Mouse (Mus musculus) embryo, embryonic 9.5 days (tissue): ENCODE data around the gene Drd5.

Source experiments
- DNase-seq: peaks from one replicate; pipeline ENCODE4 v3.0.0-alpha.2; 2017; ENCODE audit errors: extremely low spot score

The Drd5 gene

GRCm38 (mm10) chr5:38318966-38319786 lies at the start of gene Drd5:
Drd5 (plus strand) TSS chr5:38319367.
- DNase-seq: peak; percentile 31

GRCm38 (mm10) chr5:38270942-38271341 lies 48.2 kb upstream of the Drd5 start:
- DNase-seq: no peak

- no peak for DNase-seq
Observed at GRCm38 (mm10) chr5:38273831-38274230, 45.3 kb upstream of the Drd5 start.

GRCm38 (mm10) chr5:38275771-38276170 lies 43.4 kb upstream of the Drd5 start, which contains the start of gene Otop1:
Otop1 (plus strand) TSS chr5:38275972.
- no peak for DNase-seq

- peak; percentile 27 for DNase-seq
Observed at GRCm38 (mm10) chr5:38276451-38276850, 42.7 kb upstream of the Drd5 start.

GRCm38 (mm10) chr5:38277098-38277866 lies 41.9 kb upstream of the Drd5 start:
- DNase-seq: peak; percentile 21

- DNase-seq: peak; percentile 27
Observed at GRCm38 (mm10) chr5:38277936-38278600, 41.1 kb upstream of the Drd5 start.

GRCm38 (mm10) chr5:38280075-38280474 lies 39.1 kb upstream of the Drd5 start:
- no peak for DNase-seq

GRCm38 (mm10) chr5:38285724-38286123 lies 33.4 kb upstream of the Drd5 start:
- no peak for DNase-seq

- no peak for DNase-seq
Observed at GRCm38 (mm10) chr5:38288476-38288875, 30.7 kb upstream of the Drd5 start.

- DNase-seq: no peak
Observed at GRCm38 (mm10) chr5:38301761-38302411, 17.3 kb upstream of the Drd5 start.

- DNase-seq: no peak
Observed at GRCm38 (mm10) chr5:38302651-38303050, 16.5 kb upstream of the Drd5 start.

GRCm38 (mm10) chr5:38305241-38305640 lies 13.9 kb upstream of the Drd5 start:
- DNase-seq: no peak

GRCm38 (mm10) chr5:38307255-38308101 lies 11.7 kb upstream of the Drd5 start:
- peak; percentile 91 for DNase-seq

- peak; percentile 48 for DNase-seq
Observed at GRCm38 (mm10) chr5:38308873-38309272, 10.3 kb upstream of the Drd5 start.

GRCm38 (mm10) chr5:38309795-38310194 lies 9.4 kb upstream of the Drd5 start:
- no peak for DNase-seq

- no peak for DNase-seq
Observed at GRCm38 (mm10) chr5:38333381-38333780, 14.2 kb downstream of the Drd5 start.

- DNase-seq: no peak
Observed at GRCm38 (mm10) chr5:38334582-38334981, 15.4 kb downstream of the Drd5 start.

GRCm38 (mm10) chr5:38343101-38343500 lies 23.9 kb downstream of the Drd5 start:
- DNase-seq: no peak

GRCm38 (mm10) chr5:38346646-38347432 lies 27.7 kb downstream of the Drd5 start:
- peak; percentile 47 for DNase-seq
